Mouse (Mus musculus) myocyte (in vitro differentiated cells): Measurements from ENCODE around the gene Cnn1. TPM values are rescaled to one million over a fixed set of nuclear protein-coding genes. Genes with fewer than 3 reads are reported as not detected.
"Not testable (repeated sequence)": the region's sequence is repeated elsewhere in the genome, so short reads cannot be mapped to it uniquely, and the experiment has no call there.

Experiments
- H3K27me3 ChIP-seq: one replicate; pipeline ENCODE4 v1.6.1; 2011; ENCODE audit not compliant: control insufficient read depth, insufficient read depth, insufficient read length
- H3K36me3 ChIP-seq: one replicate; pipeline ENCODE4 v1.6.1; 2011; ENCODE audit not compliant: control insufficient read depth, insufficient read depth
- H3K4me2 ChIP-seq: one replicate; pipeline ENCODE4 v1.6.1; 2011; ENCODE audit warnings: low read depth, control low read depth
- H3K4me3 ChIP-seq: one replicate; pipeline ENCODE4 v1.5.1; 2011; ENCODE audit warnings: mild to moderate bottlenecking, control low read depth, moderate library complexity
- H3K79me2 ChIP-seq: one replicate; pipeline ENCODE4 v1.6.1; 2011; ENCODE audit not compliant: control insufficient read depth, insufficient read depth
- H3ac ChIP-seq: one replicate; pipeline ENCODE4 v1.6.1; 2011; ENCODE audit not compliant: control insufficient read depth, insufficient read length
- CEBPB ChIP-seq: IDR thresholded peaks from 2 replicates; pipeline ENCODE4 v1.6.1; 2011; ENCODE audit warnings: mild to moderate bottlenecking, moderate library complexity; ENCODE audit not compliant: poor library complexity, insufficient read depth, severe bottlenecking
- E2F4 ChIP-seq: IDR thresholded peaks from one replicate; pipeline ENCODE4 v1.6.1; 2011; ENCODE audit warnings: mild to moderate bottlenecking, control low read depth, moderate library complexity; ENCODE audit not compliant: insufficient read depth
- MAX ChIP-seq: IDR thresholded peaks from one replicate; pipeline ENCODE4 v1.6.1; 2011; ENCODE audit warnings: low read depth, mild to moderate bottlenecking, control low read depth
- MYOD1 ChIP-seq, 3 experiments: IDR thresholded peaks; one replicate each; pipeline ENCODE4 v1.6.1; 2011; ENCODE audit warnings: control low read depth in 2 of 3, low read depth in 2 of 3, mild to moderate bottlenecking in 2 of 3, moderate library complexity in 1 of 3; ENCODE audit not compliant: insufficient read length in 2 of 3, control insufficient read depth in 1 of 3
- MYOG ChIP-seq, 3 experiments: IDR thresholded peaks; one replicate each; pipeline ENCODE4 v1.6.1; 2011; ENCODE audit warnings: control low read depth in 2 of 3, low read depth in 2 of 3, mild to moderate bottlenecking in 2 of 3; ENCODE audit not compliant: insufficient read length in 2 of 3, control insufficient read depth in 1 of 3, insufficient read depth in 1 of 3
- POLR2A ChIP-seq: IDR thresholded peaks from one replicate; pipeline ENCODE4 v1.6.1; 2011; ENCODE audit warnings: low read depth, mild to moderate bottlenecking, control low read depth, moderate library complexity; ENCODE audit not compliant: insufficient read length
- POLR2AphosphoS2 ChIP-seq: IDR thresholded peaks from one replicate; pipeline ENCODE4 v1.6.1; 2011; ENCODE audit warnings: low read depth, control low read depth; ENCODE audit not compliant: insufficient read length
- REST ChIP-seq: IDR thresholded peaks from one replicate; pipeline ENCODE4 v1.6.1; 2011; ENCODE audit warnings: mild to moderate bottlenecking, control low read depth, moderate library complexity; ENCODE audit not compliant: insufficient read depth, insufficient read length
- SRF ChIP-seq: IDR thresholded peaks from one replicate; pipeline ENCODE4 v1.6.1; 2011; ENCODE audit warnings: low read depth; ENCODE audit not compliant: control insufficient read depth, insufficient read length
- TCF12 ChIP-seq: IDR thresholded peaks from one replicate; pipeline ENCODE4 v1.6.1; 2011; ENCODE audit warnings: mild to moderate bottlenecking, control low read depth; ENCODE audit not compliant: poor library complexity, insufficient read depth, severe bottlenecking
- TCF3 ChIP-seq: IDR thresholded peaks from one replicate; pipeline ENCODE4 v1.6.1; 2011; ENCODE audit warnings: low read depth, control low read depth; ENCODE audit not compliant: insufficient read length
- USF1 ChIP-seq: IDR thresholded peaks from one replicate; pipeline ENCODE4 v1.6.1; 2011; ENCODE audit warnings: low read depth, mild to moderate bottlenecking, control low read depth, moderate library complexity
- polyA plus RNA-seq: library from polyadenylated mRNA; unstranded; fragments of >200 nt; fragmentation: generic; extraction: Trizol; gene quantifications from one replicate; pipeline ENCODE4 v1.2.1, GENCODE M21; 2012; ENCODE audit warnings: missing spikeins

Cnn1 gene
- polyA plus RNA-seq, 1 experiment, result 7.1 TPM

DNA sequence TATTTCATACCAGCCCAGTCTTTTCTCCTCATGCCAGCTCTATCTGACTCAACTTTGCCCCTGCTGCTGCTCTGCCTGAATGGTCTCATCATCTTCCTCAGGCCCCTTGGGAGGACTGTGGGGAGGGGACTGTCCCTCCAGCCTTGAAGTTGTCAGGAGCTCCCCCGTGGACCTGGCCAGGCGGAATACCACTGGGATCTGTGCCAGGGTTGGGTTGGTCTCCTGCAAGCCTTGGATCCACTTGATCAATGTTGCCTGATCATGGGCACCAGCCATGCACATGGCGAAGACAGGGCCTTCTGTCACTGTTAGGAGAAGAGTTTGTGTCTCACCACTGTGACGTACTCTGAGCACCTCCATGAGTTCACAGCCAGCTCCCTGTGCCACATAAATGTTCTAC lies 26.7 kb upstream of the Cnn1 start:
- H3K4me3 ChIP-seq, result peak overlapping the region; percentile 26
- H3K36me3 ChIP-seq, result no peaks in the 10 kb centered on the region
- TF ChIP-seq CEBPB, result no peak
- TF ChIP-seq SRF, result no peak
- TF ChIP-seq TCF12, result no peak
- TF ChIP-seq MYOD1 (IDR thresholded peaks at IDR 0.05; ENCODE audit: control insufficient read depth in 1 of 3, insufficient read length in 2 of 3, low read depth in 2 of 3), result no peak
- no peak for TF ChIP-seq USF1
- TF ChIP-seq E2F4, result no peak
- TF ChIP-seq POLR2AphosphoS2, result no peak
- TF ChIP-seq REST, result no peak
- no peak for TF ChIP-seq MYOG (IDR thresholded peaks at IDR 0.05; ENCODE audit: control insufficient read depth in 1 of 3, insufficient read depth in 1 of 3, insufficient read length in 2 of 3, low read depth in 2 of 3)
- TF ChIP-seq MAX, result no peak
- no peak for TF ChIP-seq POLR2A
- TF ChIP-seq TCF3, result no peak
- H3K4me2 ChIP-seq, result peak overlapping the region; percentile 83
- no peaks in the 10 kb centered on the region for H3K79me2 ChIP-seq
- H3K27me3 ChIP-seq, result no peaks in the 10 kb centered on the region
- H3ac ChIP-seq, result no peak overlapping the region

DNA sequence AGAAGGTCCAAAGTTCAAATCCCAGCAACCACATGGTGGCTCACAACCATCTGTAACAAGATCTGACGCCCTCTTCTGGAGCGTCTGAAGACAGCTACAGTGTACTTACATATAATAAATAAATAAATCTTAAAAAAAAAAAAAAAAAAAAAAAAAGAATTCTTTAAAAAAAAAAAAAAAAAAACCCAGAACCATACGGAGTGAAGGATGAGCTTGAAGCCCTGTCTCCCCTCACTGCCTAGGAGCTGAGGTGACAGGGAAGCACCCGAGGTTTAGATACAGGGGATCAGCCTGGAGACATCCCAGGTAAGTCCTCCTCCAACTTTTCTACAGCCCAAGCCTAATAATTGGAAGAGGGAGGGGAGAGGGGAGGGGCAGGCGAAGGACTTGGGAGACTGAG lies 23.2 kb upstream of the Cnn1 start:
- H3K4me2 ChIP-seq, H3K79me2 ChIP-seq, H3K36me3 ChIP-seq: not testable (repeated sequence)

DNA sequence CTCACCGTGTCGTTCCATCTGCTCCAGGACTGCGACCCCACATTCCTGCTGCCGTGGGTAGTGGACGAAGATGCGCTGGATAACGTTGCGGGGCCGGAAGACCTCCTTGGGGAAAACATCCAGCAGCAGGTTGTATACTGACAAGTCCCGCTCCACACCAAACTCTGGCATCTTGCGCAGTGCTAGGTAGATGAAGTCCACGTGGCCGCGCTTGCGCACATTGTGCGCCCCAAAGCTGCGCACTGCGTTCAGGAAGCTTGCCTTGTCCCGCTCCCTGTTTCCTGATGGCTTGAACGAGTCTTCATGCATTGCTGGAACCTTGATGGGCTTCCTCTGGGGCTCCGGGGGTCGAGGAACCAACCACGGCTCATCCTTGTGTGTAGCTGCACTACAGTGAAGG lies 22.8 kb upstream of the Cnn1 start:
- Histone ChIP-seq H3K4me2 (no peak overlapping the region), H3K36me3 (peaks cover 8% of the 10 kb centered on the region), H3K79me2 (no peaks in the 10 kb centered on the region), H3K4me3 (no peak overlapping the region), H3K27me3 (no peaks in the 10 kb centered on the region), H3ac (no peak overlapping the region)
- TF ChIP-seq USF1 (no peak), E2F4 (no peak), MAX (no peak), TCF3 (no peak), SRF (no peak), MYOG (IDR thresholded peaks at IDR 0.05; ENCODE audit: control insufficient read depth in 1 of 3, insufficient read depth in 1 of 3, insufficient read length in 2 of 3, low read depth in 2 of 3) (no peak), REST (no peak), POLR2AphosphoS2 (no peak)

More for the DNA sequence above, 23.2 kb upstream of the Cnn1 start:
- H3ac ChIP-seq, H3K27me3 ChIP-seq, H3K4me3 ChIP-seq: not testable (repeated sequence)

DNA sequence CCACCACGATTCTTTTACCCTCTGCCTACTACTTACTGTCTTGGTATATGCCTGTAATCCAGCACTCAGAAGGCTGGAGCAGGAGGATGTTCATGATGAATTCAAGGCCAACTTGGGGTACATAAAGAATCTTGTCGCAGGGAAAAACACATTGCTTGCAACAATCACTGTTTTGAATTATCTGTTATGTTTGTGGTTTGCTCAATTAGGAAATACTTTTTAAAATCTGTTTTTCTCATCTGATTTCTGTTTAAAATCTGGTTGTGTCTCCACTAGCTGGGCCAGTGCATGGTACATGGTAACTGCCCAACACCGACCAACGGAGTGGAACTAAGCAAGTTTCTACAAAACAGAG lies 14.4 kb upstream of the Cnn1 start:
- H3K4me2 ChIP-seq, result peak overlapping the region; percentile 95
- peak overlapping the region; percentile 81 for H3K4me3 ChIP-seq
- H3K27me3 ChIP-seq, result no peaks in the 10 kb centered on the region
- H3K79me2 ChIP-seq, result peaks cover 4% of the 10 kb centered on the region
- H3K36me3 ChIP-seq, result peaks cover 3% of the 10 kb centered on the region
- TF ChIP-seq MYOG (IDR thresholded peaks at IDR 0.05; ENCODE audit: control insufficient read depth in 1 of 3, insufficient read depth in 1 of 3, insufficient read length in 2 of 3, low read depth in 2 of 3), result no peak
- peak in 1 of 3 experiments; percentile 0 for TF ChIP-seq MYOD1 (IDR thresholded peaks at IDR 0.05; ENCODE audit: control insufficient read depth in 1 of 3, insufficient read length in 2 of 3, low read depth in 2 of 3)
- peak overlapping the region; percentile 24 for H3ac ChIP-seq

DNA sequence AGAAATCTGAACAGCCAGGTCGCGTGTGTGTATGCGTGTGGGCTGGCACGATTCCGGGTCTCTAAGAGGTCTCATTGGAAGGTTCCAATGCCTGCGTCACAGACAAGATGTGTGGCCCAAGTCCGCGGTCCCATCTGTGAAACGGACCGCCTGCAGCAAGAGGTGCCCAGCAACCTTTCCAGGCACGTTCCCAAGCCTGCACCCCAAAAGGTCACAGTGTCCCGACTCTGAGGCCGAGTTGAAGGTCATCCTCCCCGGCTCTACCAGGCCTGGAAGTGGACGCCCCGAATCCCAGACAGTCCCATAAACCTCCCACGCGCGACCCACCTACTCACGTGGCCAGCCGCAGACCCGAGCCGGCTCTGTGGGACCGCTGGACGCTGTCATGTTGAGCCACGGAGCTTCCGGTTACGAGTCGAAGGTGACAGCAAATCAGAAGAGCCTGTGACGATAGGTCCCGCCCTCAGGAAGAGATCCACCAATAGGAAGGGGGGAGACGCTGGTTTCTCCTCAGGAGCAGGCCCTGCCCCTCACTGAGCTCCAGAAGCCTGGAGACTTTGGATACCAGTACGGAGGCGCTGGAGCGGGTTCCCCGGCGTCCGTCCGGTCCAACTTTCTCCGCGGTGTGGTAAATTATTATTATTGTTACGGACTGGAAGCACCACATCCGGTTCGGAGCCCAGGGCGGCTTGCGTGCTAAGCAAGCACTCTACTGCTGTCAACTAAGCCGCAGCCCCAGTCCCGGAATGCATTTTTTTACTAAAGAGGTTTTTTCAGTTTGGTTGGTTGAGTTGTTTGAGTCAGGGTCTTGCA lies 13.8 kb upstream of the Cnn1 start, which contains the start of gene Ecsit:
TSS of gene Ecsit (minus strand) at position 417 of the 813 bp plus-strand sequence.
- Histone ChIP-seq H3K27me3 (no peaks in the 10 kb centered on the region), H3K79me2 (peaks cover 4% of the 10 kb centered on the region), H3ac (peak within 1 kb of the TSS; percentile 24), H3K36me3 (peaks cover 2% of the 10 kb centered on the region), H3K4me2 (peak within 1 kb of the TSS; percentile 99), H3K4me3 (peak within 1 kb of the TSS; percentile 81)
- TF ChIP-seq USF1 (peak; percentile 26), TCF12 (no peak), SRF (no peak), POLR2AphosphoS2 (peak; percentile 56), POLR2A (peak; percentile 80), CEBPB (no peak), TCF3 (no peak), E2F4 (no peak), REST (no peak), MYOG (IDR thresholded peaks at IDR 0.05; ENCODE audit: control insufficient read depth in 1 of 3, insufficient read depth in 1 of 3, insufficient read length in 2 of 3, low read depth in 2 of 3) (no peak), MAX (no peak), MYOD1 (IDR thresholded peaks at IDR 0.05; ENCODE audit: control insufficient read depth in 1 of 3, insufficient read length in 2 of 3, low read depth in 2 of 3) (peak in 1 of 3 experiments; percentile 1)
